Mouse (Mus musculus) megakaryocyte-erythroid progenitor cell, adult 5-6 weeks (primary cell): ENCODE measurements around the gene Phf20. TPM values are rescaled to one million over a fixed set of nuclear protein-coding genes. Genes with fewer than 3 reads are reported as not detected.
"Not testable (repeated sequence)": the region's sequence is repeated elsewhere in the genome, so short reads cannot be mapped to it uniquely, and the experiment has no call there.

Experiments
- ATAC-seq: replicated peaks from 2 replicates; pipeline ENCODE4 v1.8.0; 2016; ENCODE audit warnings: mild to moderate bottlenecking, inconsistent platforms; ENCODE audit not compliant: severe bottlenecking, poor library complexity, low FRiP score, low TSS enrichment
- total RNA-seq, 2 experiments: library from RNA; stranded (forward) in 1 of 2; stranded (reverse) in 1 of 2; fragments of 200-1000, 215-1000 nt in 1 of 2; fragments of >200 nt in 1 of 2; fragmentation: Nextera tagmentation in 1 of 2; gene quantifications; 2 replicates each; pipeline ENCODE4 v1.2.3; 2014 to 2017

Phf20 gene
- total RNA-seq, 2 experiments from 2014 or later = 31.5 to 56.1 TPM

GRCm38 (mm10) chr2:156197129-156197911 lies 1.1 kb downstream of the Phf20 start:
- ATAC-seq = no peak

- ATAC-seq = no peak
These were observed 3.7 kb downstream of the Phf20 start for GRCm38 (mm10) chr2:156199944-156200343.

GRCm38 (mm10) chr2:156201486-156201885 lies 5.2 kb downstream of the Phf20 start:
- no peak for ATAC-seq

- ATAC-seq = peak; percentile 51
These were observed 6.7 kb downstream of the Phf20 start for GRCm38 (mm10) chr2:156202848-156203437.

- no peak for ATAC-seq
These were observed 7.7 kb downstream of the Phf20 start for GRCm38 (mm10) chr2:156203917-156204316.

GRCm38 (mm10) chr2:156217786-156218185 lies 21.5 kb downstream of the Phf20 start:
- no peak for ATAC-seq

- ATAC-seq = no peak
These were observed 25.8 kb downstream of the Phf20 start for GRCm38 (mm10) chr2:156222100-156222499.

GRCm38 (mm10) chr2:156224043-156224442 lies 27.8 kb downstream of the Phf20 start:
- peak; percentile 58 for ATAC-seq

GRCm38 (mm10) chr2:156227689-156228088 lies 31.4 kb downstream of the Phf20 start:
- no peak for ATAC-seq

- no peak for ATAC-seq
These were observed 32.9 kb downstream of the Phf20 start for GRCm38 (mm10) chr2:156229171-156229570.

- ATAC-seq = no peak
These were observed 35.1 kb downstream of the Phf20 start for GRCm38 (mm10) chr2:156231340-156231739.

GRCm38 (mm10) chr2:156233275-156233948 lies 37.1 kb downstream of the Phf20 start:
- ATAC-seq = no peak

- not testable (repeated sequence) for ATAC-seq
These were observed 37.8 kb downstream of the Phf20 start for GRCm38 (mm10) chr2:156234016-156234415.

GRCm38 (mm10) chr2:156235847-156236246 lies 39.6 kb downstream of the Phf20 start:
- ATAC-seq = peak; percentile 59; the same call in 1 of the 2 replicates

GRCm38 (mm10) chr2:156241662-156242061 lies 45.4 kb downstream of the Phf20 start:
- no peak for ATAC-seq

- ATAC-seq = no peak
These were observed 46.7 kb downstream of the Phf20 start for GRCm38 (mm10) chr2:156243011-156243410.

- ATAC-seq = no peak
These were observed 51.3 kb downstream of the Phf20 start for GRCm38 (mm10) chr2:156247599-156247998.

- no peak for ATAC-seq
These were observed 54.5 kb downstream of the Phf20 start for GRCm38 (mm10) chr2:156250761-156251160.

- ATAC-seq = no peak
These were observed 55.0 kb downstream of the Phf20 start for GRCm38 (mm10) chr2:156251291-156251690.

GRCm38 (mm10) chr2:156257051-156257450 lies 60.8 kb downstream of the Phf20 start:
- ATAC-seq = no peak
